Comparison of ENCODE assay signal across 20 mouse cellular contexts in genomic region chr13:26519054-26519453, GRCm38 (mm10).
A peak's percentile ranks its signal among the peaks of the same experiment; 100 is the strongest.
DNase-seq lines count a peak whose midpoint lies in the region; ATAC-seq and TF ChIP-seq lines count a peak whose summit lies in the region.
"Had no signal": no experiment of that assay in that cellular context is flagged by ENCODE, and none has a peak within 500 bp of the region (broad histone marks: within the 10 kb centered on the region; RNA-seq: fewer than 3 reads in every experiment).

No protein-coding gene starts in this region.

- H3K36me3 ChIP-seq in forebrain, embryonic 15.5 days, result no peaks in the 10 kb centered on the region
- H3K36me3 ChIP-seq in forebrain, embryonic 12.5 days (replicated peaks), result no peaks in the 10 kb centered on the region
- H3K36me3 ChIP-seq in midbrain, embryonic 14.5 days (ENCODE audit: control insufficient read depth, insufficient read depth, low read length), result no peaks in the 10 kb centered on the region
- H3K36me3 ChIP-seq in midbrain, embryonic 13.5 days, result no peaks in the 10 kb centered on the region
- no peaks in the 10 kb centered on the region for H3K36me3 ChIP-seq in forebrain, postnatal 0 days (ENCODE audit: insufficient read depth)
- H3K36me3 ChIP-seq: embryonic facial prominence, embryonic 12.5 days; G1E; heart, embryonic 10.5 days; hindbrain, embryonic 15.5 days had no signal

- H3K4me3 ChIP-seq in forebrain, embryonic 15.5 days, result no peak overlapping the region
- no peak overlapping the region for H3K4me3 ChIP-seq in forebrain, embryonic 12.5 days (replicated peaks)
- no peak overlapping the region for H3K4me3 ChIP-seq in midbrain, embryonic 14.5 days (replicated peaks; ENCODE audit: low read depth, low read length)
- no peak overlapping the region for H3K4me3 ChIP-seq in midbrain, embryonic 13.5 days (replicated peaks)
- no peak overlapping the region for H3K4me3 ChIP-seq in forebrain, postnatal 0 days (ENCODE audit: low read depth, low read length)
- H3K4me3 ChIP-seq: embryonic facial prominence, embryonic 12.5 days; heart, embryonic 10.5 days; hindbrain, embryonic 15.5 days had no signal

- WGBS in forebrain, embryonic 15.5 days, result 4% methylated on average over 1 of the region's 1 CpGs
- 27% methylated on average over 1 of the region's 1 CpGs for WGBS in forebrain, embryonic 12.5 days
- 38% methylated on average over 1 of the region's 1 CpGs for WGBS in midbrain, embryonic 14.5 days
- 35% methylated on average over 1 of the region's 1 CpGs for WGBS in midbrain, embryonic 13.5 days
- 11% methylated on average over 1 of the region's 1 CpGs for WGBS in forebrain, postnatal 0 days

- no peak for TF ChIP-seq CTCF in brain, embryonic 14.5 days (IDR thresholded peaks at IDR 0.05; ENCODE audit: borderline replicate concordance, extremely low read depth, insufficient read depth, insufficient read length)
- TF ChIP-seq CTCF in forebrain, postnatal 0 days (IDR thresholded peaks at IDR 0.05; ENCODE audit: low read depth), result no peak

- DNase-seq in midbrain, embryonic 14.5 days, result peak; percentile 47
- DNase-seq in brain, embryonic 14.5 days (ENCODE audit: low read depth), result peak; percentile 89
- DNase-seq in forebrain, postnatal 0 days, result peak; percentile 42
- no peak for DNase-seq in thymus, postnatal 36 days
- DNase-seq: adrenal gland, postnatal 10 days; cerebellum, adult 8-10 months; cerebellum, postnatal 14 days; embryo, embryonic 11 days; gastrocnemius, postnatal 10 days; heart, adult 18-20 months; heart, postnatal 10 days; kidney, adult 11 months; kidney, adult 9 months had no signal

- H3K9ac ChIP-seq in forebrain, embryonic 15.5 days (replicated peaks), result no peak overlapping the region
- no peak overlapping the region for H3K9ac ChIP-seq in forebrain, embryonic 12.5 days
- no peak overlapping the region for H3K9ac ChIP-seq in midbrain, embryonic 14.5 days (replicated peaks; ENCODE audit: low read length)
- H3K9ac ChIP-seq in midbrain, embryonic 13.5 days (replicated peaks), result no peak overlapping the region
- no peak overlapping the region for H3K9ac ChIP-seq in forebrain, postnatal 0 days
- H3K9ac ChIP-seq: embryonic facial prominence, embryonic 12.5 days; hindbrain, embryonic 15.5 days had no signal

- TF ChIP-seq POLR2A in brain, embryonic 14.5 days (IDR thresholded peaks at IDR 0.05; ENCODE audit: borderline replicate concordance, extremely low read depth, insufficient read depth, insufficient read length, poor library complexity, severe bottlenecking), result no peak

- peaks cover 24% of the 10 kb centered on the region for H3K4me1 ChIP-seq in forebrain, embryonic 15.5 days
- peaks cover 7% of the 10 kb centered on the region for H3K4me1 ChIP-seq in forebrain, embryonic 12.5 days
- H3K4me1 ChIP-seq in midbrain, embryonic 14.5 days (ENCODE audit: control insufficient read depth, insufficient read depth, low read length), result 0 out of 2 replicates have a peak, but pooled peaks cover 6% of the 10 kb centered on the region
- peaks cover 14% of the 10 kb centered on the region for H3K4me1 ChIP-seq in midbrain, embryonic 13.5 days (replicated peaks)
- H3K4me1 ChIP-seq in forebrain, postnatal 0 days (ENCODE audit: insufficient read depth), result no peaks in the 10 kb centered on the region
- H3K4me1 ChIP-seq: embryonic facial prominence, embryonic 12.5 days; heart, embryonic 10.5 days; hindbrain, embryonic 15.5 days had no signal

- no peaks in the 10 kb centered on the region for H3K27me3 ChIP-seq in forebrain, embryonic 15.5 days
- no peaks in the 10 kb centered on the region for H3K27me3 ChIP-seq in forebrain, embryonic 12.5 days
- no peaks in the 10 kb centered on the region for H3K27me3 ChIP-seq in midbrain, embryonic 14.5 days (ENCODE audit: control insufficient read depth, insufficient read depth, low read length)
- no peaks in the 10 kb centered on the region for H3K27me3 ChIP-seq in midbrain, embryonic 13.5 days
- H3K27me3 ChIP-seq in forebrain, postnatal 0 days (ENCODE audit: insufficient read depth, low read length), result no peaks in the 10 kb centered on the region
- H3K27me3 ChIP-seq: embryonic facial prominence, embryonic 12.5 days; hindbrain, embryonic 15.5 days had no signal

- H3K4me2 ChIP-seq in forebrain, embryonic 15.5 days (replicated peaks), result no peak overlapping the region
- no peak overlapping the region for H3K4me2 ChIP-seq in forebrain, embryonic 12.5 days
- no peak overlapping the region for H3K4me2 ChIP-seq in midbrain, embryonic 14.5 days (ENCODE audit: low read length)
- no peak overlapping the region for H3K4me2 ChIP-seq in midbrain, embryonic 13.5 days (replicated peaks)
- no peak overlapping the region for H3K4me2 ChIP-seq in forebrain, postnatal 0 days (ENCODE audit: low read depth)
- H3K4me2 ChIP-seq: embryonic facial prominence, embryonic 12.5 days; hindbrain, embryonic 15.5 days had no signal

- H3K27ac ChIP-seq in forebrain, embryonic 15.5 days (replicated peaks), result peak overlapping the region; percentile 70
- no peak overlapping the region for H3K27ac ChIP-seq in forebrain, embryonic 12.5 days
- H3K27ac ChIP-seq in midbrain, embryonic 14.5 days (replicated peaks; ENCODE audit: low read depth, low read length), result no peak overlapping the region
- H3K27ac ChIP-seq in midbrain, embryonic 13.5 days, result no peak overlapping the region
- H3K27ac ChIP-seq in forebrain, postnatal 0 days (ENCODE audit: low read depth, low read length), result 0 out of 2 replicates have a peak overlapping the region, but pooled peaks have one; percentile 6
- H3K27ac ChIP-seq: embryonic facial prominence, embryonic 12.5 days; heart, embryonic 10.5 days; hindbrain, embryonic 15.5 days had no signal

- peak; percentile 38; the same call in 1 of the 2 replicates for ATAC-seq in forebrain, embryonic 15.5 days (replicated peaks)
- no peak for ATAC-seq in forebrain, embryonic 12.5 days (ENCODE audit: low FRiP score)
- ATAC-seq in midbrain, embryonic 14.5 days (ENCODE audit: low FRiP score, low TSS enrichment), result no peak
- no peak for ATAC-seq in midbrain, embryonic 13.5 days
- ATAC-seq in forebrain, postnatal 0 days, result peak; percentile 71; the same call in 1 of the 2 replicates

- no peaks in the 10 kb centered on the region for H3K9me3 ChIP-seq in forebrain, embryonic 15.5 days
- H3K9me3 ChIP-seq in forebrain, embryonic 12.5 days, result no peaks in the 10 kb centered on the region
- no peaks in the 10 kb centered on the region for H3K9me3 ChIP-seq in midbrain, embryonic 14.5 days (ENCODE audit: control insufficient read depth, low read length)
- H3K9me3 ChIP-seq in midbrain, embryonic 13.5 days, result no peaks in the 10 kb centered on the region
- no peaks in the 10 kb centered on the region for H3K9me3 ChIP-seq in forebrain, postnatal 0 days (ENCODE audit: low read length)
- H3K9me3 ChIP-seq: embryonic facial prominence, embryonic 12.5 days; G1E; heart, embryonic 10.5 days; hindbrain, embryonic 15.5 days had no signal

Comparison
In these comparisons a context has a peak if more than half of its experiments do, and no peak if none do; other contexts are left out.
1. ATAC-seq: peak in forebrain, embryonic 15.5 days (single experiment) and forebrain, postnatal 0 days (single experiment); none in forebrain, embryonic 12.5 days (single experiment), midbrain, embryonic 14.5 days (single experiment) and midbrain, embryonic 13.5 days (single experiment).
2. H3K27ac ChIP-seq: peak in forebrain, embryonic 15.5 days (single experiment) and forebrain, postnatal 0 days (single experiment); none in forebrain, embryonic 12.5 days (single experiment), midbrain, embryonic 14.5 days (single experiment) and midbrain, embryonic 13.5 days (single experiment).
3. DNase-seq: peak in midbrain, embryonic 14.5 days (single experiment), brain, embryonic 14.5 days (single experiment) and forebrain, postnatal 0 days (single experiment); none in thymus, postnatal 36 days (0 of 2).